Mouse (Mus musculus) gastrocnemius, adult 2 months (tissue): ENCODE results near the gene Slc9a6. TPM values are rescaled to one million over a fixed set of nuclear protein-coding genes. Genes with fewer than 3 reads are reported as not detected.

Experiments used
- DNase-seq: peaks from one replicate; pipeline ENCODE4 v3.0.0; 2022
- H3K27ac ChIP-seq: fragments of 200-600 bp; 2 replicates; pipeline ENCODE4 v1.8.1; 2022; ENCODE audit warnings: mild to moderate bottlenecking
- H3K4me3 ChIP-seq: fragments of 200-600 bp; 2 replicates; pipeline ENCODE4 v1.8.1; 2022; ENCODE audit warnings: mild to moderate bottlenecking, moderate library complexity
- CTCF ChIP-seq: fragments of 200-600 bp; IDR thresholded peaks from 2 replicates; pipeline ENCODE4 v1.8.1; 2022; ENCODE audit warnings: antibody characterized with exemption, mild to moderate bottlenecking, moderate library complexity
- intact Hi-C: fragments of 180-260 bp; cut with DNase I; formaldehyde crosslinking; loops from one replicate; pipeline ENCODE4 v1.15.1; 2025
- total RNA-seq, 2 experiments: library from RNA; stranded (reverse); gene quantifications; 2 replicates each; pipeline ENCODE4 v1.2.3; 2021

The Slc9a6 gene
- total RNA-seq, 2 experiments from 2014 or later = 24.9 to 31.3 TPM

- Histone ChIP-seq H3K4me3 (no peak overlapping the region), H3K27ac (no peak overlapping the region; the same call in 1 of the 2 replicates)
- TF ChIP-seq CTCF = peak; percentile 67
- no peak for DNase-seq
- intact Hi-C loops = loop anchor here (1.0 to 2.0 kb wide), 3 partner anchors 102 to 189 kb away; no protein-coding TSS in a partner anchor
These were observed 40.2 kb downstream of the Slc9a6 start for GRCm38 (mm10) chrX:56649549-56650354.

GRCm38 (mm10) chrX:56650355-56650652, 40.7 kb downstream of the Slc9a6 start:
- Histone ChIP-seq H3K27ac (peak overlapping the region; percentile 86), H3K4me3 (no peak overlapping the region)
- TF ChIP-seq CTCF = no peak
- intact Hi-C loops = loop anchor here (1.0 to 2.0 kb wide), 3 partner anchors 101 to 188 kb away; no protein-coding TSS in a partner anchor
- DNase-seq = no peak

GRCm38 (mm10) chrX:56650885-56651284, 41.3 kb downstream of the Slc9a6 start:
- TF ChIP-seq CTCF = no peak
- H3K27ac ChIP-seq = peak overlapping the region; percentile 86
- DNase-seq = peak; percentile 48
- H3K4me3 ChIP-seq = no peak overlapping the region
- intact Hi-C loops = loop anchor here (1.0 to 2.0 kb wide), 3 partner anchors 100 to 188 kb away; no protein-coding TSS in a partner anchor

- no peak overlapping the region for H3K4me3 ChIP-seq
- no peak for TF ChIP-seq CTCF
- peak overlapping the region; percentile 86 for H3K27ac ChIP-seq
- DNase-seq = peak; percentile 81
- intact Hi-C loops = loop anchor here (2.0 kb wide), 2 partner anchors 139 to 187 kb away; no protein-coding TSS in a partner anchor
These were observed 42.2 kb downstream of the Slc9a6 start for GRCm38 (mm10) chrX:56651738-56652137.

- Histone ChIP-seq H3K4me3 (no peak overlapping the region), H3K27ac (no peak overlapping the region)
- no peak for TF ChIP-seq CTCF
- intact Hi-C loops = no loop called here
- DNase-seq = no peak
These were observed 46.1 kb downstream of the Slc9a6 start for GRCm38 (mm10) chrX:56655686-56656085.

GRCm38 (mm10) chrX:56659286-56659685, 49.7 kb downstream of the Slc9a6 start:
- no peak for DNase-seq
- Histone ChIP-seq H3K4me3 (no peak overlapping the region), H3K27ac (no peak overlapping the region)
- intact Hi-C loops = no loop called here
- TF ChIP-seq CTCF = no peak

GRCm38 (mm10) chrX:56661143-56661542, 51.6 kb downstream of the Slc9a6 start:
- H3K4me3 ChIP-seq = no peak overlapping the region
- no peak overlapping the region for H3K27ac ChIP-seq
- DNase-seq = no peak
- intact Hi-C loops = no loop called here
- no peak for TF ChIP-seq CTCF

GRCm38 (mm10) chrX:56662316-56662715, 52.8 kb downstream of the Slc9a6 start:
- intact Hi-C loops = no loop called here
- no peak overlapping the region for H3K4me3 ChIP-seq

GRCm38 (mm10) chrX:56663377-56663776, 53.8 kb downstream of the Slc9a6 start:
- DNase-seq = no peak
- no peak for TF ChIP-seq CTCF
- Histone ChIP-seq H3K4me3 (no peak overlapping the region), H3K27ac (no peak overlapping the region)
- intact Hi-C loops = no loop called here

More at GRCm38 (mm10) chrX:56662316-56662715, 52.8 kb downstream of the Slc9a6 start:
- no peak for TF ChIP-seq CTCF
- DNase-seq = no peak
- no peak overlapping the region for H3K27ac ChIP-seq

GRCm38 (mm10) chrX:56665226-56665973, 55.8 kb downstream of the Slc9a6 start:
- no peak for TF ChIP-seq CTCF
- DNase-seq = peak; percentile 57
- Histone ChIP-seq H3K4me3 (no peak overlapping the region), H3K27ac (peak overlapping the region; percentile 66)
- intact Hi-C loops = no loop called here

GRCm38 (mm10) chrX:56667296-56667695, 57.7 kb downstream of the Slc9a6 start:
- Histone ChIP-seq H3K27ac (peak overlapping the region; percentile 24; the same call in 1 of the 2 replicates), H3K4me3 (no peak overlapping the region)
- intact Hi-C loops = no loop called here
- no peak for TF ChIP-seq CTCF
- peak; percentile 65 for DNase-seq

GRCm38 (mm10) chrX:56668051-56668450, 58.5 kb downstream of the Slc9a6 start:
- H3K27ac ChIP-seq = 0 out of 2 replicates have a peak overlapping the region, but pooled peaks have one; percentile 24

GRCm38 (mm10) chrX:56668501-56668900, 58.9 kb downstream of the Slc9a6 start:
- intact Hi-C loops = no loop called here
- Histone ChIP-seq H3K4me3 (no peak overlapping the region), H3K27ac (no peak overlapping the region)
- no peak for TF ChIP-seq CTCF
- DNase-seq = no peak

More at GRCm38 (mm10) chrX:56668051-56668450, 58.5 kb downstream of the Slc9a6 start:
- TF ChIP-seq CTCF = no peak
- DNase-seq = no peak
- intact Hi-C loops = no loop called here
- H3K4me3 ChIP-seq = no peak overlapping the region
